Mouse (Mus musculus): ENCODE measurements around the gene Tmem50a. TPM values are rescaled to one million over a fixed set of nuclear protein-coding genes. Genes with fewer than 3 reads are reported as not detected.

Tmem50a gene
- polyA plus RNA-seq, 1 experiment from 2014 or later: 131 TPM

DNA sequence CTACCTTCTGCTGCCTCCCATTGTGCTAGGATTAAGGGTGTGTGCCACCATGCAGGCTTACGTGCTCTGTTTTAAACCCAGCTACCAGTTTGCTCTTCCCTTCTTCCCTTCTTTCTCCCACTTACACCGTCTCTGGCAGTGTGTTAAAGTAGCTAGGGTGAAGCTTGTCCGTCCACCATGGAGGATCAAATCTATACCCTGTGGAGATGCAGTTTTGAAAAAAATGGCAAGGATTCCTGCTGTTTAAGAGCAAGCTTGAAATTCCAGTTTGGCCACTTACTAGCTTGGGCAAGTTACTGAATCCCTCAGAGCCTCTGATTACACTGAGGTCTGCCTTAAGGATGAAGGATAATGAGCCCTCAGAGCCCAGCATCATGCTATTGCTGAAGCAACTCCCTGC is 59.5 kb downstream of the Tmem50a start:
- Histone ChIP-seq H3K27ac (ENCODE audit: low read depth, low read length) (no peak overlapping the region), H3K9ac (ENCODE audit: low read depth, low read length) (0 out of 2 replicates have a peak overlapping the region, but pooled peaks have one; percentile 9), H3K27me3 (replicated peaks; ENCODE audit: control insufficient read depth, insufficient read depth, low read length) (peaks cover 4% of the 10 kb centered on the region; the same call in 1 of the 2 replicates), H3K4me3 (ENCODE audit: low read depth, low read length) (no peak overlapping the region), H3K4me2 (no peak overlapping the region), H3K4me1 (replicated peaks; ENCODE audit: control insufficient read depth, insufficient read depth, low read length) (peaks cover 23% of the 10 kb centered on the region), H3K36me3 (ENCODE audit: control insufficient read depth, insufficient read depth, low read length) (no peaks in the 10 kb centered on the region), H3K9me3 (ENCODE audit: control insufficient read depth, low read length) (no peaks in the 10 kb centered on the region)
- no peak for DNase-seq (ENCODE audit: low spot score)
- WGBS: 67% methylated on average over 3 of the region's 3 CpGs
- ATAC-seq (replicated peaks; ENCODE audit: low FRiP score): no peak

DNA sequence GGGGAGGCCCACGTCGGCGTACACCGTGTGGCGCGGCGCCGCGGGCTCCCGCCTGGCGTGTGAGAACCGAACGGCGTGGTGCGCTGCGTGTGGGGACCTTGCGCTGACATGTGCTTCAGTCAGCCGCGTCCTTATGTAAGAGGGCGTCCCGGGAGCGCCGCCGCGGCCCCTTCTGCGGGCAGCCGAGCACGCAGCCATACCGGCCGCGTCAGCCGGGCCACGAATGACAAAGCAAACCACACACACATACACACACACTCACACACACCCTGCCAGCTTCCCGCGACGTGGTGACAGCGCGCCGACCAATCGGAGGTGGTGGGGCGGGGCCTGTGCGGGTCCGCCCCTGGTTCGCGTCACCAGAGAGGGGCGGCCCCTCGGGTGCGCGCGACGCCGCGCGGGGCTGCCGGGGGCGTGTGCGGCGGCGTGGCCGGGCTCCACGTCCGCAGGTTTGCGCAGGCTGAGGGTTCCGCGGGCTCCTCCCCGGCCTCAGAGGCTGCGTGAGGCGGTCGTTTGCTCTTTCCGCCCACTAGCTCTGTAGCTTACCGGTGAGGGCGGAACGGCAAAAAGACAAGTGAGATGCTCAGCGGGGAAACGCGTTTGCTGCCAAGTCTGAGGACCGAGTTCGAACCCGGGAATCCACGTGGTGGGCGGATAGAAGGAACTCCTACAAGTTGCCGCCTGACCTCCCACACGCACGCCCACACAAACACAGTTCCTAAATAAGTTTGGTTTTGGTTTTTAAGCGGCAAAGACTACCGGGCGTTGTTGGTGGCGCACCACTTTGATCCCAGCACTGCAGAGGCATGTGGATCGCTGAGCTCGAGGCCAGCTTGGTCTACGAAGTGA is 61.0 kb downstream of the Tmem50a start:
- H3K9me3 ChIP-seq (ENCODE audit: control insufficient read depth, low read length): no peaks in the 10 kb centered on the region
- DNase-seq (ENCODE audit: low spot score): peak; percentile 93
- peak overlapping the region; percentile 91 for H3K4me3 ChIP-seq (ENCODE audit: low read depth, low read length)
- no peaks in the 10 kb centered on the region for H3K36me3 ChIP-seq (ENCODE audit: control insufficient read depth, insufficient read depth, low read length)
- WGBS: under 1% methylated on average over 91 of the region's 91 CpGs
- peak overlapping the region; percentile 95 for H3K27ac ChIP-seq (ENCODE audit: low read depth, low read length)
- ATAC-seq (replicated peaks; ENCODE audit: low FRiP score): peak; percentile 91
- peak overlapping the region; percentile 98 for H3K9ac ChIP-seq (ENCODE audit: low read depth, low read length)
- H3K4me1 ChIP-seq (replicated peaks; ENCODE audit: control insufficient read depth, insufficient read depth, low read length): peaks cover 23% of the 10 kb centered on the region
- H3K27me3 ChIP-seq (replicated peaks; ENCODE audit: control insufficient read depth, insufficient read depth, low read length): peaks cover 4% of the 10 kb centered on the region; the same call in 1 of the 2 replicates
- peak overlapping the region; percentile 93 for H3K4me2 ChIP-seq

DNA sequence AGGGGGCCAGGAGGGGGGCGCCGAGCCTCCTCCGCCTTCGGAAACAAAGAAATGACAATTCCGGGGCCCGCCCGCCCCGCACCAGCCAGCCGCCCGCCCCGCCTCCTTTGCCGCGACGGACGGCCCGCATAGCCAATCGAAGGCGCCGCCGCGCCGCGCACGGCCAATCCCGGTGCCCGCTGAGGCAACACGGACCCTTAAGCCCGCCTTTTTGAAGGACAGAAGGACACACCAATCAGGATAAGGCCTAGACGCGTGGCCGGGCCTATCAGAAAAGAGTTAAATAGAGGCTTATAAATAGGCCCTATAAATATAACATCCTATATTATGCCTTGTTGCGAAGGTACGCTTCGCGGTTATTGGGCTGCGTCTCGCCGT is 61.6 kb downstream of the Tmem50a start, which contains the start of gene Maco1:
Gene Maco1 (minus strand): TSS at position 87 of the 378 bp plus-strand sequence.
- Histone ChIP-seq H3K27me3 (replicated peaks; ENCODE audit: control insufficient read depth, insufficient read depth, low read length) (peaks cover 4% of the 10 kb centered on the region; the same call in 1 of the 2 replicates), H3K4me1 (replicated peaks; ENCODE audit: control insufficient read depth, insufficient read depth, low read length) (peaks cover 23% of the 10 kb centered on the region), H3K9ac (ENCODE audit: low read depth, low read length) (peak within 1 kb of the TSS; percentile 98), H3K9me3 (ENCODE audit: control insufficient read depth, low read length) (no peaks in the 10 kb centered on the region), H3K36me3 (ENCODE audit: control insufficient read depth, insufficient read depth, low read length) (no peaks in the 10 kb centered on the region), H3K27ac (ENCODE audit: low read depth, low read length) (peak within 1 kb of the TSS; percentile 95), H3K4me2 (peak within 1 kb of the TSS; percentile 93), H3K4me3 (ENCODE audit: low read depth, low read length) (peak within 1 kb of the TSS; percentile 91)
- ATAC-seq (replicated peaks; ENCODE audit: low FRiP score): peak; percentile 93
- DNase-seq (ENCODE audit: low spot score): peak; percentile 99
- under 1% methylated on average over 38 of the region's 38 CpGs for WGBS

DNA sequence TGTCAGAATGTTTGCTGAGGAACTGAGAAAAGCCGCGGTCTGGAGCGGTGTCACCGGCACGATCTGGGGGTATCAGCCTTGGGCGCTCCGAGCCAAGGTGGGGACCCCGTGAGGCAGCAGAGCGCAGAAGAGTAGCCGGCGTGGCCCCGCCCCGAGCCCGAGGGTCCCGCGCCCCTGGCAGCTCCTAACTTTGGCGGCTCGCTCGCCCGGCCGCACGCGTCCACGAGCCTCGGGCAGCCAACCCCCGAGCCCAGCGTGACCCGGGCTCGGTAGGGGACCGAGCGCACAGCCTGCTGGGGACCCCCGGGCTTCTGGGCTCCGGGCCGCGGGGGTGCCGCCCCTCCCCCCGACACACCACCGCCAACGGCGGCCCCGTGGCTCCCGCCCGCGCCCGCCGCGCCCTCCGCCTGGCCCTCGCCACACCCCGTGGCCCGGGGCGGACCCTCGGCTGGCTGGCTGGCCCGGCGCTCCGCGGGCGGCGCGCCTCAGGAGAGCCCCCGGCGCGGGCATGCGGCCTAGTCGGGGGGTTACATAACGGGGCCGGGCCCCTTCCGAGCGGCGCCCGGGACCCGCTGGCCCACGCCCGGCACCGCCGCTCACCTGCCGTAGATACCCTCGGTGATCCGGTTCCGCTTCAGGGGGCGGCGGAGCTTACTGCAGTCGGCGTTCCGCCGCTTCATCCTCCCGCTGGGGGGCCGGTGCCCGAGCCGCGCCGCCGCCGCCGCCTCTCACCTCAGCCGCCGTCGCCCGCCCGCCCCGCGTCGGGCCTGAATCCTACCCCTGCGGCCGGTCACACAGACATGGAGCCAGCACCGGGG is 62.2 kb downstream of the Tmem50a start:
- H3K27ac ChIP-seq (ENCODE audit: low read depth, low read length): peak overlapping the region; percentile 95
- H3K27me3 ChIP-seq (replicated peaks; ENCODE audit: control insufficient read depth, insufficient read depth, low read length): peaks cover 4% of the 10 kb centered on the region; the same call in 1 of the 2 replicates
- peak overlapping the region; percentile 98 for H3K9ac ChIP-seq (ENCODE audit: low read depth, low read length)
- H3K9me3 ChIP-seq (ENCODE audit: control insufficient read depth, low read length): no peaks in the 10 kb centered on the region
- under 1% methylated on average over 62 of the region's 106 CpGs for WGBS
- peaks cover 27% of the 10 kb centered on the region for H3K4me1 ChIP-seq (replicated peaks; ENCODE audit: control insufficient read depth, insufficient read depth, low read length)
- no peaks in the 10 kb centered on the region for H3K36me3 ChIP-seq (ENCODE audit: control insufficient read depth, insufficient read depth, low read length)
- peak overlapping the region; percentile 91 for H3K4me3 ChIP-seq (ENCODE audit: low read depth, low read length)
- H3K4me2 ChIP-seq: peak overlapping the region; percentile 91
- DNase-seq (ENCODE audit: low spot score) (peak; percentile 55), ATAC-seq (replicated peaks; ENCODE audit: low FRiP score) (peak; percentile 58)

DNA sequence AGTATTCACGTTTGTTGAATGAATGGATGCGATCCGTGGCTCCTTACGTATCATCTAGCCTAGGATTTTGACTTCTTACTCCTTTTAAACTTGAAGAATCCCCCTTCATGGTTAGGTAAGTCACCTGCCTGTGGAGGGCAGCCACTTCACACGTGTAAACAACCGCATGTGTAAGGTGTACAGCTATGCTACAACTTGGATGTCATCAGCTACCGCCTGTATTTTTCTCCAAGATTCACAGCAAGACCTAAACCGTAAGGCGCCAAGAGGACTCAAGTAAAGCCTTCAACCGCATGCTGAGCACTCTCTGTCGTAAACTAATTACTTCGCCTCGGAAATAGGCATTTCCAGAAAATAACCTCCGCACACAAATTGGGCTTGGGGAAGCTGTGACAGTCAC is 62.9 kb downstream of the Tmem50a start:
- H3K36me3 ChIP-seq (ENCODE audit: control insufficient read depth, insufficient read depth, low read length): no peaks in the 10 kb centered on the region
- no peak for ATAC-seq (replicated peaks; ENCODE audit: low FRiP score)
- 21% methylated on average over 14 of the region's 14 CpGs for WGBS
- peak overlapping the region; percentile 95; the same call in 1 of the 2 replicates for H3K27ac ChIP-seq (ENCODE audit: low read depth, low read length)
- H3K4me1 ChIP-seq (replicated peaks; ENCODE audit: control insufficient read depth, insufficient read depth, low read length): peaks cover 27% of the 10 kb centered on the region
- peak overlapping the region; percentile 91 for H3K4me2 ChIP-seq
- H3K27me3 ChIP-seq (replicated peaks; ENCODE audit: control insufficient read depth, insufficient read depth, low read length): peaks cover 4% of the 10 kb centered on the region; the same call in 1 of the 2 replicates
- no peak for DNase-seq (ENCODE audit: low spot score)
- H3K9me3 ChIP-seq (ENCODE audit: control insufficient read depth, low read length): no peaks in the 10 kb centered on the region
- H3K4me3 ChIP-seq (ENCODE audit: low read depth, low read length): peak overlapping the region; percentile 91
- peak overlapping the region; percentile 98 for H3K9ac ChIP-seq (ENCODE audit: low read depth, low read length)

DNA sequence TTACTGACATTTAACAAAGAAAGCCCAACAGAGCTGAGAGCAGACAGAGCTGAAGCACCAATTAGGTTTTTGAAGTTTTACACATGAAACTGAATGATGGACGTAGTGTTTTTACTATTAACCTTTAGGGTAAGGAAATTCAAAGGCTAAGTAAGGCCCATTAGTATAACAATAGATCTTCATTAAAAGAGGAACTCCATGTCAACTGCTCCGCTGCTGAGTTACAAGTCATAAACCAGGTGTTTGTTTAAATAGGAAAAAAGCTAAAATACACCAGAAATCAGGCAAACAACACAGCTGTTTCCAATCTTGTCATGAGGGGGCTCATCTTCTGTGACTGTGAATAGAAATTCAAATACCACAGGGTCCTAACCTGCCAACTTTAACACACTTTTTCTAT is 63.6 kb downstream of the Tmem50a start:
- H3K36me3 ChIP-seq (ENCODE audit: control insufficient read depth, insufficient read depth, low read length): no peaks in the 10 kb centered on the region
- H3K4me1 ChIP-seq (replicated peaks; ENCODE audit: control insufficient read depth, insufficient read depth, low read length): peaks cover 25% of the 10 kb centered on the region
- H3K9ac ChIP-seq (ENCODE audit: low read depth, low read length): peak overlapping the region; percentile 98; the same call in 1 of the 2 replicates

DNA sequence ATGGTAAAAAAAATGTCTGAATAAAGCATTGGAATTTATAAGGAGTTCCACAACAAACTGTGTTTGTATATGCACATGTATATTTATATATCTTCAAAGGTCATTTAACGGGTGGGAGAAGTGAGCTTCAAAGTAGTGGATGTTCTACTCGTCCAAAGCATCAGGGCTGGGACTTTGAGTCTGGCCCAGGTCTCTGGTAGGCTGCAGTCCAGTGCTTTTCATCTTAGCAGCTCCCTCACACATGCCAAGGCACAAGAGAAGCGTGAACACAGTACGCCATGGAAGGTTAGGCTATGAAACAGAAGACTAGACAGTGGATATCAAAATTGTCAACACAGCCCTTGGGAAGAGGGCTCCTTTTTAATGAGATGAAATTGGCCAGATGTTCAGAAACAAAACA is 64.3 kb downstream of the Tmem50a start:
- 80% methylated on average over 4 of the region's 4 CpGs for WGBS
- no peak for ATAC-seq (replicated peaks; ENCODE audit: low FRiP score)
- peaks cover 24% of the 10 kb centered on the region for H3K4me1 ChIP-seq (replicated peaks; ENCODE audit: control insufficient read depth, insufficient read depth, low read length)

More for the DNA sequence above, 63.6 kb downstream of the Tmem50a start:
- WGBS: 72% methylated on average over 2 of the region's 2 CpGs
- H3K4me3 ChIP-seq (ENCODE audit: low read depth, low read length): peak overlapping the region; percentile 91
- H3K4me2 ChIP-seq: peak overlapping the region; percentile 91
- ATAC-seq (replicated peaks; ENCODE audit: low FRiP score) (no peak), DNase-seq (ENCODE audit: low spot score) (no peak)
- H3K9me3 ChIP-seq (ENCODE audit: control insufficient read depth, low read length): no peaks in the 10 kb centered on the region
- H3K27me3 ChIP-seq (replicated peaks; ENCODE audit: control insufficient read depth, insufficient read depth, low read length): peaks cover 4% of the 10 kb centered on the region; the same call in 1 of the 2 replicates
- no peak overlapping the region for H3K27ac ChIP-seq (ENCODE audit: low read depth, low read length)

More for the DNA sequence above, 64.3 kb downstream of the Tmem50a start:
- Histone ChIP-seq H3K27ac (ENCODE audit: low read depth, low read length) (no peak overlapping the region), H3K9ac (ENCODE audit: low read depth, low read length) (no peak overlapping the region), H3K4me2 (0 out of 2 replicates have a peak overlapping the region, but pooled peaks have one; percentile 6), H3K36me3 (ENCODE audit: control insufficient read depth, insufficient read depth, low read length) (no peaks in the 10 kb centered on the region), H3K9me3 (ENCODE audit: control insufficient read depth, low read length) (no peaks in the 10 kb centered on the region), H3K4me3 (ENCODE audit: low read depth, low read length) (no peak overlapping the region), H3K27me3 (replicated peaks; ENCODE audit: control insufficient read depth, insufficient read depth, low read length) (peaks cover 4% of the 10 kb centered on the region; the same call in 1 of the 2 replicates)
- DNase-seq (ENCODE audit: low spot score): no peak
